Mouse (Mus musculus) kidney, embryonic 16.5 days (tissue): ENCODE measurements around the gene Msi2. TPM values are rescaled to one million over a fixed set of nuclear protein-coding genes. Genes with fewer than 3 reads are reported as not detected.

ENCODE experiments used
- ATAC-seq: fragments of 200-750 bp; cut with Nextera tagmentation; 2 replicates; pipeline ENCODE4 v1.8.0; 2017; ENCODE audit warnings: moderate TSS enrichment; ENCODE audit not compliant: low FRiP score, low TSS enrichment
- H3K27ac ChIP-seq: fragments of 300-500 bp; sonication (generic); 2 replicates; pipeline ENCODE4 v1.5.1; 2014; ENCODE audit warnings: low read length
- H3K27me3 ChIP-seq: fragments of 300-500 bp; sonication (generic); 2 replicates; pipeline ENCODE4 v1.6.1; 2014; ENCODE audit warnings: low read length, control low read depth, mixed read lengths; ENCODE audit not compliant: insufficient read depth
- H3K36me3 ChIP-seq: fragments of 300-500 bp; sonication (generic); 2 replicates; pipeline ENCODE4 v1.6.1; 2014; ENCODE audit warnings: low read length, control low read depth, mixed read lengths; ENCODE audit not compliant: insufficient read depth
- H3K4me1 ChIP-seq: fragments of 300-500 bp; sonication (generic); 2 replicates; pipeline ENCODE4 v1.6.1; 2014; ENCODE audit warnings: low read length, control low read depth, mixed read lengths; ENCODE audit not compliant: insufficient read depth
- H3K4me2 ChIP-seq: fragments of 300-500 bp; sonication (generic); replicated peaks from 2 replicates; pipeline ENCODE4 v1.6.1; 2014; ENCODE audit warnings: low read depth, low read length
- H3K4me3 ChIP-seq: fragments of 300-500 bp; sonication (generic); 2 replicates; pipeline ENCODE4 v1.5.1; 2014; ENCODE audit warnings: mild to moderate bottlenecking, low read length
- H3K9ac ChIP-seq: fragments of 300-500 bp; sonication (generic); replicated peaks from 2 replicates; pipeline ENCODE4 v1.6.1; 2014; ENCODE audit warnings: low read length
- H3K9me3 ChIP-seq: fragments of 300-500 bp; sonication (generic); 2 replicates; pipeline ENCODE4 v1.6.1; 2016; ENCODE audit warnings: low read length, control low read depth
- WGBS: fragments of 180-500 bp; shearing (Covaris S2); extraction: QIAGEN DNeasy Blood & Tissue Kit; methylation state at CpG from one replicate; pipeline ENCODE4 v1.1.7; 2014; 5-methylcytosine and 5-hydroxymethylcytosine counted together
- polyA plus RNA-seq: library from polyadenylated mRNA; unstranded; fragments of >200 nt; fragmentation: Nextera tagmentation; extraction: Ambion mirVana; gene quantifications from 2 replicates; pipeline ENCODE4 v1.2.1, GENCODE M21; 2015

Gene Msi2
- polyA plus RNA-seq, 1 experiment from 2014 or later: 24.3 TPM

GRCm38 (mm10) chr11:88668345-88668744, 50.0 kb downstream of the Msi2 start:
- Histone ChIP-seq H3K4me3 (no peak overlapping the region), H3K9me3 (no peaks in the 10 kb centered on the region), H3K27ac (no peak overlapping the region), H3K27me3 (no peaks in the 10 kb centered on the region), H3K36me3 (peaks cover 33% of the 10 kb centered on the region), H3K4me1 (peaks cover 3% of the 10 kb centered on the region; the same call in 1 of the 2 replicates), H3K9ac (no peak overlapping the region), H3K4me2 (no peak overlapping the region)
- WGBS: 89% methylated on average over 14 of the region's 14 CpGs
- ATAC-seq: no peak

GRCm38 (mm10) chr11:88665799-88666198, 52.5 kb downstream of the Msi2 start:
- H3K9me3 ChIP-seq: no peaks in the 10 kb centered on the region
- H3K9ac ChIP-seq: no peak overlapping the region
- H3K36me3 ChIP-seq: peaks cover 32% of the 10 kb centered on the region
- no peak for ATAC-seq
- H3K27me3 ChIP-seq: no peaks in the 10 kb centered on the region
- H3K27ac ChIP-seq: no peak overlapping the region
- no peak overlapping the region for H3K4me2 ChIP-seq
- 90% methylated on average over 15 of the region's 15 CpGs for WGBS
- peaks cover 24% of the 10 kb centered on the region for H3K4me1 ChIP-seq
- H3K4me3 ChIP-seq: no peak overlapping the region

GRCm38 (mm10) chr11:88661444-88662180, 56.7 kb downstream of the Msi2 start:
- Histone ChIP-seq H3K36me3 (peaks cover 25% of the 10 kb centered on the region), H3K4me3 (no peak overlapping the region), H3K27me3 (no peaks in the 10 kb centered on the region), H3K4me1 (peaks cover 25% of the 10 kb centered on the region), H3K9ac (no peak overlapping the region), H3K27ac (peak overlapping the region; percentile 50; the same call in 1 of the 2 replicates), H3K9me3 (no peaks in the 10 kb centered on the region), H3K4me2 (no peak overlapping the region)
- ATAC-seq: peak; percentile 62
- 76% methylated on average over 11 of the region's 11 CpGs for WGBS

- Histone ChIP-seq H3K9me3 (no peaks in the 10 kb centered on the region), H3K9ac (no peak overlapping the region), H3K4me3 (no peak overlapping the region), H3K36me3 (peaks cover 20% of the 10 kb centered on the region), H3K4me2 (no peak overlapping the region), H3K4me1 (peaks cover 28% of the 10 kb centered on the region), H3K27ac (no peak overlapping the region), H3K27me3 (no peaks in the 10 kb centered on the region)
- WGBS: 49% methylated on average over 9 of the region's 9 CpGs
- no peak for ATAC-seq
Observed at GRCm38 (mm10) chr11:88660404-88660803, 57.9 kb downstream of the Msi2 start.

GRCm38 (mm10) chr11:88658926-88659325, 59.4 kb downstream of the Msi2 start:
- WGBS: 81% methylated on average over 5 of the region's 5 CpGs
- H3K4me3 ChIP-seq: no peak overlapping the region
- peaks cover 18% of the 10 kb centered on the region for H3K36me3 ChIP-seq
- ATAC-seq: no peak
- H3K4me1 ChIP-seq: peaks cover 35% of the 10 kb centered on the region
- H3K9ac ChIP-seq: no peak overlapping the region
- H3K4me2 ChIP-seq: no peak overlapping the region
- no peak overlapping the region for H3K27ac ChIP-seq
- H3K9me3 ChIP-seq: no peaks in the 10 kb centered on the region
- no peaks in the 10 kb centered on the region for H3K27me3 ChIP-seq

- WGBS: 85% methylated on average over 8 of the region's 8 CpGs
- Histone ChIP-seq H3K27me3 (no peaks in the 10 kb centered on the region), H3K27ac (no peak overlapping the region; the same call in 1 of the 2 replicates)
Observed at GRCm38 (mm10) chr11:88655786-88656185, 62.5 kb downstream of the Msi2 start.

GRCm38 (mm10) chr11:88655214-88655566, 63.1 kb downstream of the Msi2 start:
- Histone ChIP-seq H3K4me3 (no peak overlapping the region), H3K9me3 (no peaks in the 10 kb centered on the region), H3K36me3 (peaks cover 10% of the 10 kb centered on the region; the same call in 1 of the 2 replicates), H3K27ac (no peak overlapping the region), H3K4me2 (no peak overlapping the region), H3K4me1 (peaks cover 13% of the 10 kb centered on the region), H3K9ac (no peak overlapping the region), H3K27me3 (no peaks in the 10 kb centered on the region)
- WGBS: 87% methylated on average over 3 of the region's 3 CpGs
- no peak for ATAC-seq

More at GRCm38 (mm10) chr11:88655786-88656185, 62.5 kb downstream of the Msi2 start:
- ATAC-seq: no peak
- no peak overlapping the region for H3K4me2 ChIP-seq
- H3K4me1 ChIP-seq: peaks cover 17% of the 10 kb centered on the region
- H3K9me3 ChIP-seq: no peaks in the 10 kb centered on the region
- no peak overlapping the region for H3K9ac ChIP-seq
- no peak overlapping the region for H3K4me3 ChIP-seq
- peaks cover 10% of the 10 kb centered on the region; the same call in 1 of the 2 replicates for H3K36me3 ChIP-seq

GRCm38 (mm10) chr11:88654391-88655213, 63.7 kb downstream of the Msi2 start:
- Histone ChIP-seq H3K9me3 (no peaks in the 10 kb centered on the region), H3K4me2 (no peak overlapping the region), H3K9ac (no peak overlapping the region), H3K4me1 (peaks cover 13% of the 10 kb centered on the region), H3K4me3 (no peak overlapping the region), H3K27ac (no peak overlapping the region), H3K27me3 (no peaks in the 10 kb centered on the region), H3K36me3 (peaks cover 10% of the 10 kb centered on the region; the same call in 1 of the 2 replicates)
- WGBS: 69% methylated on average over 18 of the region's 18 CpGs
- 0 out of 2 replicates have a peak, but pooled peaks have one; percentile 47 for ATAC-seq

- H3K9ac ChIP-seq: no peak overlapping the region
- peaks cover 12% of the 10 kb centered on the region for H3K36me3 ChIP-seq
- WGBS: 65% methylated on average over 4 of the region's 4 CpGs
- H3K4me2 ChIP-seq: no peak overlapping the region
- no peak overlapping the region for H3K4me3 ChIP-seq
- no peaks in the 10 kb centered on the region for H3K9me3 ChIP-seq
- H3K27me3 ChIP-seq: no peaks in the 10 kb centered on the region
- H3K4me1 ChIP-seq: peaks cover 28% of the 10 kb centered on the region
- H3K27ac ChIP-seq: no peak overlapping the region
- no peak for ATAC-seq
Observed at GRCm38 (mm10) chr11:88650275-88650674, 68.0 kb downstream of the Msi2 start.

- Histone ChIP-seq H3K9me3 (no peaks in the 10 kb centered on the region), H3K36me3 (peaks cover 12% of the 10 kb centered on the region), H3K4me2 (no peak overlapping the region), H3K9ac (no peak overlapping the region), H3K4me1 (peaks cover 22% of the 10 kb centered on the region), H3K27me3 (no peaks in the 10 kb centered on the region), H3K27ac (no peak overlapping the region), H3K4me3 (no peak overlapping the region)
- no peak for ATAC-seq
- 49% methylated on average over 2 of the region's 2 CpGs for WGBS
Observed at GRCm38 (mm10) chr11:88649009-88649408, 69.3 kb downstream of the Msi2 start.
